Mouse (Mus musculus) right cerebral cortex, postnatal 14 days (tissue): Measurements from ENCODE around the gene Uap1l1.

Source experiments
- DNase-seq: peaks from one replicate; pipeline ENCODE4 v3.0.0; 2022

The Uap1l1 gene

DNA sequence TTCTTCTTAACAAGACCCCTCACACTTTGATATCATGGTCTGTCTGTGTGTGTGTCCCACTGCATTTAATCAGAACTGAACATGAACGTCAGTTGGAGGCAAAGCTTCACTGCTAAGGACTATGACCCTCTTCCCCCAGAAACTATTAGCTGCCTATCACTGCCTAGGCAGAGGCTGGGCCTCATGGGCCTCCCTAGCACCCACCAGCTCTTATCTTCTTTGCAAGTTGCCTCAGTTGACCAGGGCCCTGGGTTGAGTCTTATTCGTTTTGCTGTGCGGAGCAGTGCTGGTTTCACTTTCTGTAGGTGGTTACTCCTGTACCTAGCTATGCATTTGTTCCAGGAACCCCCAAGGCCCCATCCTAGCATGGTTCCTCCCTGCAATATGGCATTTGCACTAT is 4.5 kb upstream of the Uap1l1 start:
- no peak for DNase-seq

DNA sequence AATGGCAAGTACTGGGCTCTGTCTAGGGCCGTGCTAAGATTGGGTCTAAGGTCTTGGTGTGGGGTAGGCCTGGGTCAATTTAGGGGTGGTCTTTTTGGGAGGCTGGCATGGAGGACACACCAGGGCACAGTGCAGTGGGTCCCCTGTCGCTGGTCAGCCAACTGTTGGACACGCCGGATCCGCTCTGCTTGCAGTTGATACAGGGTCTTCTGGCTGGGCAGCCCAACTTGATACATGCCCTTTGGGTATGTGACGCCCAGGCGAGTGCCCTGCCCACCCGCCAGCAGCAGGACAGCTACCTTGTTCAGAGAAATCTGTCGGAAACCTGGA is 756 bp downstream of the Uap1l1 start:
- DNase-seq: no peak

DNA sequence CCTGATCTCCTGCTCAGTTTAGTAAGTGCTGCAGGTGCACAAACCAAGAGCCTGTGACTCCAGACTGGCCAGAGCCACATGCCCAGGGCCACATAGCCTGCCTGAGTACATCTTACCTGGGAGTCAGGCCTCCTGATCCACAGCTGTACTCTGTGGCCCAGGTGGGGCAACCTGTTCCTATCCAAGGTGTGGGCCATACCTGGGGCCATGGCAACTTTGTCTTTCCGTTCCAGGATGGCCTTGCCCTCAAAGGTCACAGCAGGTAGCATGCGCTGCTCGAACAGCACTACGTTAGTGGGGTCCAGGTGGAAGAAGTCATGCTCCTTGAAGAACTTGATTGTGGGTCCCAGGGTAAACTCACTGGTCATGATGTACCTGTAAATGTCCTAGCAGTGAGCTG is 1.2 kb downstream of the Uap1l1 start:
- no peak for DNase-seq

DNA sequence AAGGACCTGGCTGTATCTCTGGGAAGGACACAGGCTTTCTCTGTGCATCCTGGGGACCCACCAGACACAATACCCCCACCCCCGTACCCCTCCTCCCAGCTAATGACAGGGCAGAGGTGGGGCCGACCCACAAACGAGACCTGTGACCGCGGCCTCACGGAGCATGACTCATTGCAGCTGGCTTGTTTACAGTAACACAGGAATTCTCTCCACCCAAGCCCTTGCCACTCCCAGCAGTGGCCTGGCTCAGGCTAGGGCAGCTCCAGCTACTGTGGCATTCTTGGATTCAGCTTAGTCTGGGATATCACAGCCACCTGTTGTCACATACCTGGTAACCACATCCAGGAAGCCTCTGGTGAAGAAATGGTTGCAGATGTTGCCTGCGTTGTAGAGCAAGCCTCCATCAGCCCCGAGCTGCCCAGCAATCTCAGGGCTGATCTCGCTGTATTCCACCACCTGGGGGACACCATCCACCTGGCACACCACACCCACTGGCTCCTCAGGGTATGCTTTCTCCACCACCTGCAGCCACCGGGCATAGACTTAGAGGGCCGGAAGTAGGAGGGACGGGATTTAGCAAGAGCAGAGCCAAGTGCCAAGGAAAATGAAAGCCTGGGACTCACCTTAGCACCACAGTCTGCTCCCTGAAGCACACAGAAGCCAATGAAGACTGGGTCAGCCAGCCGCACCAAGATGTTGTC is 1.9 kb downstream of the Uap1l1 start:
- DNase-seq: no peak

DNA sequence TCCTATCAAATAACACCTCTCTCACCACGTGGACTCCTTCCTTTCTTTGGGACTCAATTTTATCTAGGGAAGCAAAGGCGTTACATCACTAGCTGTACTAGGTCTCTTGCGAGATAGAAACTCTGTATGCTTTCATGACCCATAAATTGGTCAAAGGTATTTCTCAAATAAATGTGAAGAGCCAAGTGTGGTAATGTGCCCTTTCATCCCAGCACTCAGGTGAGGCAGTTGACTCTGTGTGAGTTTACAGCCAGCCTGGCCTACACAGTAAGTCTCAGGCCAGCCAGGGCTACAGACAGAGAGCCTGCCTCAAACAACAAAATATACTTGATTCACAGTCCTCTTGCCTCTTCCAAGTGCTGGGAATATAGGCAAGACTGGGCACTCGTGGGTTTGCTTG is 5.6 kb downstream of the Uap1l1 start:
- DNase-seq: no peak

DNA sequence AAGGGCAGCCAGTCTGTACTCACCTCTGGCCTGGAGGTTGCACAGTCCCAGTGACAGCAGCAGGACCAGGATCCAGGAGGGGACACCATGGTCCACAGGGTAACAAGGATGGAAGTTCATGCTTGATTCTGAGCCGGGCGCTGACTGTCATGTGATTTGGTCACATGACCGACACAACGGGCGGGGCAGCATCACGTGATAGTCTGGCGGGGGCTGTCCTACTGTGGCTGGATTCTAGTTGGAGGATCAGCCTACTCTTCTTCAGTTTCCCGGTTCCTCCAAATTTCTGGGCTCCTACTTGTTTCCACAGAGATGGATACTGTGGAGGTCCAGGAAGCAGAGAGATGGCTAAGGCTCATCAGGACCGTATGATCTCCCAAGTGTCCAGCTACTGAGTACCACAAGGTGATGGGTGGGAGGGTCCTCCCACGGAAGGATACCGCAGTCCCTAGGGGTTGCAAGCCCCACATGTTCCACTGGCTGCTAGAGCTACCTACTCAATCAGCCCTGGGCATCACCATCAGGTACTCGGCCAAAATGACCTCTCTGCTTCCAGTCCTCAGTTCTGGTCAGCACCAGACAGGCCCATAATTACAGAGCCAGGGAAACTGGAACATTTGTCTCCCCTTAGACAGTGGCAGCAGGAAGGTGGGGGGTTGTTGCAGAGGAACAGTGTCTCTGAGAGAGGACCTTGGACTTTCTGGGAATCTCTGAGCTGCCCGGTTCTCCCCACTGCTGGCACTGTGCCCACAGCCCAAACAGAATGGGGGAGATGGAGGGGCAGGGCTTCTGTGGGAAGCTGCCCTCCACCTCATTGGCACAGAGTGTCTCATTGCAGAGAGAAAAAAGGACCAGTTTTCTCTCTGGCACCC is 9.0 kb downstream of the Uap1l1 start, which contains the start of gene Dpp7:
Dpp7 (minus strand) TSS at position 152 of the 872 bp plus-strand sequence.
- DNase-seq: peak; percentile 81

DNA sequence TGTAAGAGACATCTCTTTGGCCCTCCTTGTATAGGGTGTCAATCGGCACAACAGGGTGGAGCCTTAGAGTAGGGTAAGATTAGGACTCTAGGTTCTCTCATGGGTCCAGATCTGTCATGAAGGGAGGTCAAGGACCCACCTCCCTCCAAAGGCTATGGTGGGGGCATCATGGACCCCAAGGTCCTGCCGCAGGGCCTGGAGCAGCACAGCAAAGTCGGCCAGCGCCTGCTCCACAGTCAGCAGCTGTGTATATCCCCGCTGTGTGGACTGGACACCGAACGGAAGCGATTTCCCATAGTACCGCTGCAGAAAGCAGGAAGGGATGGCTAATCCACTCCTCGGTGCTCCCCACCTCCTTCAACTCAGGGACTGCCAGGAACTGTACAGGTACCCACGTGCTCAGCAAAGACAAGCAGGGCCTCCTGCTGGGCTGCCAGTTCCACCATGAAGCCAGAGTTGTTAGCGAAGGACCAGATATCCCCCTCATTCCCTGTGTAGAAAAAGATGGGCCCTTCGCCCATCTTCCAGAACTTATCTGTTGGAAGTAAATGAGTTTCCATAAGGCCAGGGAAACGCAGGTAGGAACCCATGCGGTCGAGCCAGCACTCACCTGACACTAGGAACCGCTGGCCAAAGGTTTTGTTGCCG is 9.9 kb downstream of the Uap1l1 start:
- no peak for DNase-seq

DNA sequence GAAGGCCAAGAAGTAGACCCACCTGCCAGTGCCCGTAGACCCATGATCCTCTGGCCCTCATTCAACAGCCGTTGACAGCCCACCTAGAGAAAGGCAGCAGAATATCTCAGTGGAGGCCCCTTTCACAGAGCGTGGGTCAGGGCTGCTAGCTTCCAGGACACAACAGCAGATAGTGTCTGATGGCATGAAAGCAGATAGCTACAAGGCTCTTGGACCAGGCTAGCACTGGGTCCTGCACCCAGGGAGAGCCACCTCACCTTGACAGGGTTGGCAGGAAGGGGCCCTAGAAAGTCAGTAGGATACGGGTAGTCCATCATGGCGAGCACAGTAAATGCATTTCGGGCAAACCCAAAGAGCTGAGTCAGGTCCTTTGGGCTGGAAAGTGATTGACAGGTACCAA is 11.3 kb downstream of the Uap1l1 start:
- DNase-seq: no peak

DNA sequence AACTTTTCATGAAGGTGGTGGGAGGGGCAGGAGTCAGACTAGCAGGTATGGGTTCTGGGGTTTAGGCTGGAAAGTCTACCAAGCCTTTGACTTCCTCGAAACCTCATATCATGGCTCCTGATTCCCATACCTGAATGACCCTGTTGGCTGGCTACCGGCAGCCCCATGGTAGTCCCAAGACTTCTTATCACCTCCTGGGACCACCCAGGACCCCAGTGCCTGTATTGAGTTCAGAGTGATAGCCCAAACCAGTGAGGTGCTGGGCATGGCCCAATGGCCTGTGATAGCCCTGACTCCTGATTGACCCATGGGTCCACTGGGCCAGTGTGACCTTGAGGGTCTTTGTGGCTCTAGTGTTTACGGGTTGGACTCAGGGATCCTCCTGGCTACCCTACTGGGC is 14.8 kb downstream of the Uap1l1 start:
- no peak for DNase-seq

DNA sequence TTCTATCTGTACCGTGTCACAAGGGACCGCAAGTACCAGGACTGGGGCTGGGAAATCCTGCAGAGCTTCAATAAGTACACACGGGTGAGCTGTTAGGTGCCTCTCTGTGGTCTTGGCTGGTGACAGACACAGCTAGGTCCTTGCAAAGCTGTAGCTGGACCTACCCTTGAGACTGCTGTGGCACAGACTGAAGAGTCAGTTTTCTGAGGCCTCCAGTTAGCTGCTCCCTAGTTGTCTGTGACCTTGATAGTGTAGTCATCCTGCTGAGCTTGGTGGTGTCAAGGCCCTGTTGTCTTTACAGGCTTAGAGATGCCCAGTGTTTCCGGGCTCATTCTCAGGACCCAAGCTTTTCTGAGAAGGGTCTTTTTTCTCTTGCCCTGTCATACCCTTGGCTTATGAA is 16.0 kb downstream of the Uap1l1 start:
- no peak for DNase-seq

DNA sequence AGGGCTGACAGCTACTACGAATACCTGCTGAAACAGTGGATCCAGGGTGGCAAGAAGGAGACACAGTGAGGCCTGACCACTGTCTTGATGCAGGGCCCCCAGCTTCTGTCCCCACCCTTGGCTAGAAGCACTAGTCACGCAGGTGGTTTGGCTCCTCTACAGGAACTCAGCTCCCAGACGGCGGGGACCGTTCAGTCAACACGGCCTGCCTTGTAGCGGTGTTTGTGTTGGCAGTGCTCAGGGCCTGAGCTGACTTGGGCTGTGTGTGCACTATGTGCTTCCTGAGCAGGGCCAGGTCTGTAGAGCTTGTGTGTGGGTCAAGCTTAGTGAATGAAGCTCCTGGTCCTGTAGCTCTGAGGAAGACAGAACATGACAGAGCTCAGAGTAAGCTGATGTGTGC is 17.3 kb downstream of the Uap1l1 start:
- no peak for DNase-seq

DNA sequence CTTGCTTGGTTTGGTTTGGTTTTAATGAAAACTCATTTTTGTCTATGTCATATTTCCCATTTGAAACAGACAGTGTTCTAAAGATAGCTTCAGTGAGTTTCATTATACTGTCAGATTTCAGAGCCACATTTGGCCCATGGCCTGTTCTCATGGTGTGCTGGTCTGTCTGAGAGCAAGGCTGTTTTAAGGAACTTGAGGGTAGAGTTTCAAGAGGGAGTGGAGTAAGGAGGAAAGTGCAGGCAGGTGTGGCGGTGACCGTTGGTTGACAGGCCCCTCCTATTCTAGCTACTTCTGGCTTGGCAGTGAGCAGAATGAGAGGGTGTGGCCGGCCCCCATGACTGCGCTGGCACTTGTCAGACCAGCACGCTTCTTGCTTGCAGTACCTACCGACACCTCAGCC is 27.2 kb downstream of the Uap1l1 start:
- no peak for DNase-seq

DNA sequence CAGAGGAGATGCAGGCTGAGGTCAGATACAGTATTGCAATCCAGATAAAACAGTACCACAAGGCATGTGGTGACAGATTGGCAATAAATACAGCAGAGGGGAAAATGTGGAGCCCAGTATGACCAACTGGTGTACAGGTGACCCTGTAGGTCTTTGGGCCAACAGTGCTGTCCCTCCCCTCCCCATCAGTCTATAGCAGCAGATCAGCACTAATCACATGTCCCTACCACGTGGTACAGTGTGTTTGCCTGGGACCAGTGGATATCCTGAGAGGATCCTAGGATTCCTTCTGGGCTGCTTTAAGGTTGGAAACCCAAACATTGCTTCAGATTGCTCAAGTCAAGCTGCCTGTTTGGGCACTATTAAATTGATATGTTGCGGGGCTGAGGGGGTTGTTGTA is 31.9 kb downstream of the Uap1l1 start:
- DNase-seq: no peak

DNA sequence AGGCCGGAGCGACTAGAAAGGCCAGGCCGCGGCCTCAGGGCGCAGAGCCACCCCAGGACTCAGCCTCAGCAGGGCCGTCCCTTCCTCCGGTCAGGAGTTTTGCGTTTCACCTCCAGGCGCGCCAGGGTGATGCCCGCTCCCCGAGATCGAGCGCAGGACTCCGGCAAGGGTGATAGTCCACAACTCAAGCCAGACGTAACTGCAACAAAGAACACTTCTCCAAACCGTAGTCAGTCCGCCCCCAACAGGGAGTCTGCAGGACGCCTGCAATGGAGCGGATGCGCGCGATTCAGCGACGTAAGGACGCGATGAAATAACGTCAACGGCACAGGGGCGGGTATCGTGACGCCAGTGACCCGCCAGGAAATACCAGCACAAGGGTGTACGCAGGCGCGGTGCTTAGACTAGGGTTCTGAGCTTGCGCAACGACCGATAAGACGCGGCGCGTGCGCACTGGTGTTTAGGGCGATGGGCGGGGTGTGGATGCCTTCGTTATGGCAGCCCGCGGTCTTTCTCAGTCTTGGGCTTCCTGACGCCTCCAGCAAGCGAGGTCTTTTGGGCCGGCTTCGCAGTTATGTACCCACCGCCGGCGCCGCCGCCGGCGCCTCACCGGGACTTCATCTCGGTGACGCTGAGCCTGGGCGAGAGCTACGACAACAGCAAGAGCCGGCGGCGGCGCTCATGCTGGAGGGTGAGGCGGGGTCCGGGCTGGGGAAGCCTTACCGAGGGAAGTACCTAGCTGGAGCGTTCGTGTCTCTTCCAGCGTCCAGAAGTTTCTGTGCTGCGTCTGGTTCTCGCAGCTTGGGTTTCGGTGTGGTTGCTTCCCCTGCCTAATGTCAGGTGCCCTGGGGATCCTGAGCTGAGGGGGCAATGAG is 33.0 kb downstream of the Uap1l1 start, which contains the start of gene Man1b1:
Man1b1 (plus strand) TSS at position 53 of the 875 bp plus-strand sequence.
- DNase-seq: peak; percentile 99

DNA sequence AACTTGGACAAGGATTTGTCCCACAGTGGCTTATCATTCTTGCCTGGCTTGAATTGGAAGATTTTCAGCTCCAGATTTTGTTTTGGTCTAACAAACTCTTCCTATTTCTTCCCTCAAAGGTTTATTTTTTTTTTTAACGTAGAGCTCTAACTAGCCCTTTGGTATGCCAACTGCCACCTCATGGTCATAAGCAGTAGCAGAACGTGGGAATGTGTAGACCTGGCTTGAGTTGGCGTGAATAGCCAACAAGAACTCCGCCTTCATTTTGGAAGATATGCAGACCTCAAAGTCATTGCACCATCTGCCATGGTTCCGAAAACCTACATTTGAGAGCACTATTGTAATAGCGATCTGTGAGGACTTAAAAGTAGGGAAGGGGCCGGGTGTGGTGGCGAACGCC is 34.0 kb downstream of the Uap1l1 start:
- no peak for DNase-seq

DNA sequence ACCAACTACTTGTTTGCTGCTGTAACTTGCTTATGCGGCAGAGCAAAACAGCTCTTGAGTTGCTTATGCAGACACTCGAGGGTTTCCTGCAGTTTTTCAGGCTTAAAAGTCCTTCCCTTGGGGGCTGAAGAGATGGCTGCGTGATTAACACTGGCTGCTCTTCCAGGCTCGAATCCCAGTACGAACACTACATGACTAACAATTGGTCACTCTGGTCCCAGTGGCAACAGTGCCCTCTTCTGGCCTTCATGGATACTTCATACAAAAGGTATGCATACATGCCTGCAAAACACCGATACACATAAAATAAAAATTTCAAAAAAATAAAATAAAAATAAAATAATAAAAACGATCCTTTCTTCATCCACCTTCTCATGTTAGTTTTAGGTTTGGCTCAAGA is 37.0 kb downstream of the Uap1l1 start:
- DNase-seq: peak; percentile 41

DNA sequence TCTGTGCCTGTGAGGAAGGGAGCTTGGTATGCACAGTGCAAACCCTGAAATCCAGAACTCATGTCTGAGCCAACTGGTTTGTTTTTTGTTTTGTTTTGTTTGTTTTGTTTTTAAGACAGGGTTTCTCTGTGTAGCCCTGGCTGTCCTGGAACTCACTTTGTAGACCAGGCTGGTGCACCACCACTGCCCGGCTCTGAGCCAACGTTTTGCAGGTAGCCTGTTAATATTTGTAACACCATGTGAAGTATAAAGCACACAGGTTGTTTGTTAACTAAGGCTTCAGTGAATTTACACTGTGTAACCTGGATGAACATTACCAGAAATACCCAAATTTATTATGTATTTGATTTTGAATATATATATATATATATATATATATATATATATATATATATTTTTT is 39.4 kb downstream of the Uap1l1 start:
- DNase-seq: no peak

DNA sequence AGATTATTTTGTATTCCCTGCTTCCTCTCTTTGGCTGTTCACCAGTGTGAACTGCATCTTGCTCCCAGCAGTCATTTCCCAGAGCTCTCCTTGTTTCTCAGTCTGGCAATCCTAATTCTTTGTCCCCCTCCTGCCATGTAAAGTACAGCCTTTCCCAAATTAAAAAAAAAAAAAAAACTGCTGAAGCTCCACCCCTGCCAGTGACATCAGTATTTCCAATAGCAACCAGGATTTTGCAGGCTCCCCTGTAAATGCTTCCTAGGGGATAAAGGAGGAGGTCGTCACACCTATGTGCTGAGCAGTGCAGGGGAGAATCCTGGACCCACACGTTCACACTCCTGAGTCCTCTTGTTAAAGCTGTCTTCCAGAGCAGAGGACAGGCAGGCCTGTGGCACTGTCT is 45.4 kb downstream of the Uap1l1 start:
- DNase-seq: no peak

DNA sequence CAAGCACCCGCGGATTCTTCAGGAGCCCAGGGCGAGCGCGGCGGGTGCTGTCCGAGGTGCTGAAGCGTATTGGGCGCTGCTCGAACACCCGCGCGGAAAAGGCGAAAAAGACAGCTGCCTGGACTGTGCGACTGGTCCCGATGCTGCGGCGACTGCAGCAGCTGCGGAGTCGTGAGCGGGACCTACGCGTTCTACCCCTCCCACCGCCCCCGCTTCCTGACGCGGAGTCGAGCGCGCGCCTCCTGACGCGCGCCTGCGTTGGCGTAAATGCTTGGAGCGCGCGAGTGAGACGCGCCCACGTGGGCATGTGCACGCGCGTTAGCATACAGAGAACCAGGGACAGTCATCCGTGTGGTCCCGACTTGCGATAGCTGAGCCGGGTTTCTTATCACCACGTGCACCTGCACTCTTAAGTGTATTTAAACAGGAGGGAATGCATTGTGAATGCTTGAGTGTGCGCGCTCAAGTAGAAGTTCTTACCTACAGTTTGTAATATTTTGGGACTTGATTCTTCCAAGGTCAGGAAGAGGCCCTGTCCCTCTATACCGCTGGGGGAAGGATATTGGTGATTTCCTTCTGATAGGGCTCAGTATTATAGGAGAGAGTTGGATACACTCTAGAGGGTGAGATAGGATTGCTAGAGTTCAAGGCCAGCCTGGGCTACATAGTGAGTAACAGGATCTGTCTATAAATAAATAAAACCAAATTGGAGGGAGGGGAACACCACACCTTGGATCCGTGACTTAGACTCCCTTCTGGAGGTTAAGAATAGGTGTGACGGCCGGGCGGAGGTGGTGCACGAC is 46.3 kb downstream of the Uap1l1 start, which contains the start of gene Grin1:
Grin1 (minus strand) TSS at position 217 of the 803 bp plus-strand sequence.
- peak; percentile 91 for DNase-seq

DNA sequence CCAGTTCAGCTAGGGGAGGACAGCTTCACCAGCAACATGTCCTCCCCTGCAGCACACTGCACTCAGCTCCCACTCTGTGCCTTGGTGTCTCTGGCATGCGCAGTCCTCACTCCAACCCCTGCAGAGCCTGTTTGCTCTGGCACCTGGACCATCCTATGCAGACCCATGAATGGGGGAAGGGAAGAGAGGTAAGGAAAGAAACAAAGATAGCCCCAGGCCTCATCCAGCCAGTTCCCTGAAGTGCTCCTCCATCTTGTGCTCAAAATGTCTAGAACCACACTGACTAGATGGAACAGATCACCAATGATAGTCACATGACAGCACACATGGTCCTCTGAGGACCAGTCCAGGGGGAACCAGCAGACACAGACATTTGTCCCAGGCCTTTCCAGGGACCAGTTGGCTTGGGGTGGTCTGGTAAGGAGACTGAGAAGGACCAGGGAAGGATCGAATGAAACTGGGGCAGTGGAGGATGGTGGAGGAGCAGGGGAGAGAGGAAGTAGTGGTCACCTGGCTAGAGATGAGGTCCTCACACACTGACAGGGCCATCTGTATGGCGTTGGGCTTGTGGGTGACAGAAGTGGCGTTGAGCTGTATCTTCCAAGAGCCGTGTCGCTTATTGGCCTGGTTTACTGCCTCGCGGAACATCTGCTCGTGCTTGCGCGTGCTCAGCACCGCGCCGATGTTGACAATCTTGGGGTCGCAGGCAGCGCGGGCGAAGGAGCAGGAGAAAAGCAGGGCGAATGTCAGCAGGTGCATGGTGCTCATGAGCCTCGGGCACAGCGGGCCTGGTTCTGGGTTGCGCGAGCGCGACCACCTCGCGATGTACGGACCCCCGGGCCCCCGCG is 47.1 kb downstream of the Uap1l1 start:
- DNase-seq: peak; percentile 36

DNA sequence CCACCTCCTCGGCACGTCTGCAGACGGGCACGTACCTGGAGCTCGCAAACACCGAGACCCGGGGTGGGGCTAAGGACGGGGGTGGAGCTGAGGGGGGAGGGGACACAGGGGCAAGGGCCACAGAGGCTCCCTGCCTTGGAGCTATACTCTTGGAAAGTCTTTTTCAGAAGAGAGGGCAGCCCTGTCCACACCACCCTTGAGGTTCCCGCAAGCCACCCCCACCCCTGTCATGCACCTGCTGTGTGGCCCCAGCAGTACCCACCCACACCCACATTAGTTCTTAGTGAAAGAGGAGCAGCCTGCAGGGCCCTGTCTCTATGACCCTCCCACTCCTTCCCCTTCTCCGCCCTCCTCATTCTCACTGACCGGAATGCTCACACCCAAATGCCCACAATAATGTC is 54.0 kb downstream of the Uap1l1 start:
- no peak for DNase-seq
